Mouse (Mus musculus): Measurements from ENCODE around the gene 2010300C02Rik. TPM values are rescaled to one million over a fixed set of nuclear protein-coding genes. Genes with fewer than 3 reads are reported as not detected.
A peak's percentile ranks its signal among the peaks of the same experiment; 100 is the strongest.

Gene 2010300C02Rik
- polyA plus RNA-seq, 1 experiment from 2014 or later = 0.65 TPM

DNA sequence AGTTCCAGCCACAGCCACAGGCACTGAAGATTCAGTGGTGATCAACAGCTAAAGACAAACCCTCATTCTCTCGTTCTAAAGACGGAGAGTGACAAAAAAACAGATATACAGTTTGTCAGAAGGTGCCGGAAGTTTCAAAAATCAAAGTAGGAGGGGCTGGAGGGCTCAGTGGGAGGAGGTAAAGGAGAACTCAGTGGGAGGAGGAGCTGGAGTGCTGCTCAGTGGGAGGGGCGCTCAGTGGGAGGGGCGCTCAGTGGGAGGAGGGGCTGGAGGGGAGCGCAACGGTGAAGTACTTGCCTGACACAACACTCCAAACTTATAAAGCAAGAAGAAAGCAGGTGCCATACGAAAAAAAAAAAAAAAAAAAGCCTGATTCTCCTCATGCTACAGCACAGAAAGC lies 28.7 kb downstream of the 2010300C02Rik start:
- Histone ChIP-seq H3K4me2 (ENCODE audit: low read depth, low read length) (no peak overlapping the region), H3K9me3 (replicated peaks; ENCODE audit: control insufficient read depth, low read length) (no peaks in the 10 kb centered on the region), H3K4me1 (ENCODE audit: control insufficient read depth, insufficient read depth, low read length) (no peaks in the 10 kb centered on the region), H3K27ac (replicated peaks; ENCODE audit: low read depth, low read length) (no peak overlapping the region), H3K9ac (replicated peaks; ENCODE audit: low read length) (no peak overlapping the region), H3K36me3 (replicated peaks; ENCODE audit: control insufficient read depth, insufficient read depth, low read depth, low read length) (no peaks in the 10 kb centered on the region), H3K4me3 (ENCODE audit: low read depth, low read length) (no peak overlapping the region), H3K27me3 (ENCODE audit: control insufficient read depth, insufficient read depth, low read length) (no peaks in the 10 kb centered on the region)
- WGBS = 36% methylated on average over 8 of the region's 8 CpGs
- DNase-seq (ENCODE audit: low spot score) (no peak), ATAC-seq (replicated peaks; ENCODE audit: insufficient number of reproducible peaks, low FRiP score, low TSS enrichment, low read depth) (no peak)

- no peaks in the 10 kb centered on the region for H3K27me3 ChIP-seq (ENCODE audit: control insufficient read depth, insufficient read depth, low read length)
- ATAC-seq (replicated peaks; ENCODE audit: insufficient number of reproducible peaks, low FRiP score, low TSS enrichment, low read depth) (no peak), DNase-seq (ENCODE audit: low spot score) (no peak)
- H3K4me3 ChIP-seq (ENCODE audit: low read depth, low read length) = no peak overlapping the region
- H3K36me3 ChIP-seq (replicated peaks; ENCODE audit: control insufficient read depth, insufficient read depth, low read depth, low read length) = no peaks in the 10 kb centered on the region
- no peaks in the 10 kb centered on the region for H3K4me1 ChIP-seq (ENCODE audit: control insufficient read depth, insufficient read depth, low read length)
- no peak overlapping the region for H3K4me2 ChIP-seq (ENCODE audit: low read depth, low read length)
- H3K9me3 ChIP-seq (replicated peaks; ENCODE audit: control insufficient read depth, low read length) = no peaks in the 10 kb centered on the region
- H3K27ac ChIP-seq (replicated peaks; ENCODE audit: low read depth, low read length) = no peak overlapping the region
- no peak overlapping the region for H3K9ac ChIP-seq (replicated peaks; ENCODE audit: low read length)
- WGBS = 80% methylated on average over 5 of the region's 5 CpGs
Measured at GRCm38 (mm10) chr1:37690665-37691064, 29.2 kb downstream of the 2010300C02Rik start.

DNA sequence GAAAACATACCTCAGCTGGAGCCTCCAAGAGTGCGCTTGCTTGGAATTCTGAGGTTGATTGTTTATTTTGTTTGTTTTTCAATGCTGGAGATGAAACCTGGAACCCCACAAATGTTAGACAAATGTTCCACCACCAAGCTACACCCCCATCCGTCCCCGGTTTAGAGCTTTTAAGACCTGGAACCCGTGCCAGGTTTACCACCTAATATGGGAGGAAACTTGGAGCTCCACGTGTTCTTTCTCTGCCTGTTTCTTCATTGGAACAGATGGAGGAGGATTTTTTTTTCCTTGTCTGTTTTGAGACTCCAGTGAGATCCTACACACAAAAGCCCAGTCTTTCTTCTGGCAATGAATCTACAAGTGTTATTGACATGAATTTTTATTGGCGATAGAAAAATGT lies 30.2 kb downstream of the 2010300C02Rik start:
- H3K36me3 ChIP-seq (replicated peaks; ENCODE audit: control insufficient read depth, insufficient read depth, low read depth, low read length) = no peaks in the 10 kb centered on the region
- DNase-seq (ENCODE audit: low spot score) = no peak
- H3K4me2 ChIP-seq (ENCODE audit: low read depth, low read length) = no peak overlapping the region
- ATAC-seq (replicated peaks; ENCODE audit: insufficient number of reproducible peaks, low FRiP score, low TSS enrichment, low read depth) = no peak
- no peaks in the 10 kb centered on the region for H3K27me3 ChIP-seq (ENCODE audit: control insufficient read depth, insufficient read depth, low read length)
- no peak overlapping the region for H3K27ac ChIP-seq (replicated peaks; ENCODE audit: low read depth, low read length)
- 82% methylated on average over 6 of the region's 6 CpGs for WGBS
- no peaks in the 10 kb centered on the region for H3K4me1 ChIP-seq (ENCODE audit: control insufficient read depth, insufficient read depth, low read length)
- H3K9ac ChIP-seq (replicated peaks; ENCODE audit: low read length) = no peak overlapping the region
- H3K9me3 ChIP-seq (replicated peaks; ENCODE audit: control insufficient read depth, low read length) = no peaks in the 10 kb centered on the region
- H3K4me3 ChIP-seq (ENCODE audit: low read depth, low read length) = no peak overlapping the region

DNA sequence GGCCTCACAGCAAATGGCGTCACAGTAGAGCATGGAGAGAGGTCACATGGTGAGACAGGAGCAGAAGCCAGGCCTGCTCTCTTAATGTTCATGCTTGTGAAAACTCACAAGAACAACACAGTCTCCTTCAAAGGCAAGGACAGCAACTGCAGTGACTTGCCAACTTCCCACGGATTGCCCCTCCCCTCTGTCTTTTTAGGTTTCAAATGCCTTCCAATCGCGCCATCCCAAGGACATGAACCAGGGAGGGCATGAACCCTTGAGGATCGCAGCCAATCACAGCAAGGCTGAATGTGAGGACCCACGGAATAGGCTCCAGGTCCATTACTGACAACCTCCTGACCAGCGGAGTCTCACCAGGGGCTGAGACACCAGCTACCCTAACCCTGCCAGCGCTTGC lies 31.5 kb downstream of the 2010300C02Rik start:
- ATAC-seq (replicated peaks; ENCODE audit: insufficient number of reproducible peaks, low FRiP score, low TSS enrichment, low read depth) = no peak
- no peak for DNase-seq (ENCODE audit: low spot score)
- WGBS = 60% methylated on average over 8 of the region's 8 CpGs

DNA sequence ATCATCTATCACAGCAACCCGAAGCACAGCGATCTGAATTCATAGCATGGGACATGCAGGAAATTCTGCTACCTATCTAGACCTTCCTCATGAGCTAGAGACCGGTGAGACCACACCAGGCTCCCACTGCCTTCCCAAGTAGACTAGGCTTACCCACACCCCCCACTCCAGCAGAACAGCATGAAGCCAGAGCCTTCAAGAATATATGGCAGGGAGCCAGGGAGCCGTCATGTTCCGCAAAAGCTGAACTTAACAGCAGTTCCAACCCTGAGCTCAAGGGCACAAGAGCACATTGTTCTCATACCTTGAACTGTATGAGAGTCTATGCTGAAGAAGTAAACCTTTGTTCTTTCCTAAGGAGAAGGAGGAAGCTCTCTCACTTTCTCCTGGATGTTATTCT lies 32.4 kb downstream of the 2010300C02Rik start:
- Histone ChIP-seq H3K9ac (replicated peaks; ENCODE audit: low read length) (no peak overlapping the region), H3K36me3 (replicated peaks; ENCODE audit: control insufficient read depth, insufficient read depth, low read depth, low read length) (no peaks in the 10 kb centered on the region), H3K9me3 (replicated peaks; ENCODE audit: control insufficient read depth, low read length) (no peaks in the 10 kb centered on the region), H3K27me3 (ENCODE audit: control insufficient read depth, insufficient read depth, low read length) (no peaks in the 10 kb centered on the region), H3K27ac (replicated peaks; ENCODE audit: low read depth, low read length) (no peak overlapping the region), H3K4me2 (ENCODE audit: low read depth, low read length) (no peak overlapping the region), H3K4me1 (ENCODE audit: control insufficient read depth, insufficient read depth, low read length) (no peaks in the 10 kb centered on the region), H3K4me3 (ENCODE audit: low read depth, low read length) (no peak overlapping the region)
- WGBS = 81% methylated on average over 5 of the region's 5 CpGs
- DNase-seq (ENCODE audit: low spot score) (no peak), ATAC-seq (replicated peaks; ENCODE audit: insufficient number of reproducible peaks, low FRiP score, low TSS enrichment, low read depth) (no peak)

More for the DNA sequence above, 31.5 kb downstream of the 2010300C02Rik start:
- Histone ChIP-seq H3K4me2 (ENCODE audit: low read depth, low read length) (no peak overlapping the region), H3K27ac (replicated peaks; ENCODE audit: low read depth, low read length) (no peak overlapping the region), H3K36me3 (replicated peaks; ENCODE audit: control insufficient read depth, insufficient read depth, low read depth, low read length) (no peaks in the 10 kb centered on the region), H3K4me3 (ENCODE audit: low read depth, low read length) (no peak overlapping the region), H3K9ac (replicated peaks; ENCODE audit: low read length) (no peak overlapping the region), H3K9me3 (replicated peaks; ENCODE audit: control insufficient read depth, low read length) (no peaks in the 10 kb centered on the region), H3K4me1 (ENCODE audit: control insufficient read depth, insufficient read depth, low read length) (no peaks in the 10 kb centered on the region), H3K27me3 (ENCODE audit: control insufficient read depth, insufficient read depth, low read length) (no peaks in the 10 kb centered on the region)

DNA sequence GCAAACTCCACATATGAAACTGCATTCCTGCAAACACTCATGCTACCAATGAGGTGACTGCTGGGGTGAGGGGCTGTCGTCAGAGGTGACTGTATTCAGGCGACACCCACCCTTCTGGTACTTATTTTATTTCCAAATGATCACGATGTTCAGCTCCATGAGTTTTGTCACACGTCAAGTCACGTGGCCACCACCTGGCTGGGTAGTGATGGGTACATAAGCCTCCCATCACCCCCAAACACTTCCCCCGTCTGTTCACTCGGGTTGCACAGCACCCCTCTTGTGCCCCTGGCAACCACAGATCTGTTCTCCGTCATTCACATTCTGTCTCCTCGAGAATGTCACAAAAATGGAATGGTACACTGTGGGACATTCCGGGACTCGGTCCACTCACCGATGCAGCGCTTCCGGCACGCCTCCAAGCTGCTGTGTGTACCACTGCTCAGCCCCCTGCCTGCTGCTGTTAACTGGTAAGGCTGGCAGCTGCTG lies 32.9 kb downstream of the 2010300C02Rik start:
- WGBS = 84% methylated on average over 15 of the region's 15 CpGs
- ATAC-seq (replicated peaks; ENCODE audit: insufficient number of reproducible peaks, low FRiP score, low TSS enrichment, low read depth) = no peak

GRCm38 (mm10) chr1:37678327-37679123 lies 41.4 kb downstream of the 2010300C02Rik start:
- WGBS = 69% methylated on average over 9 of the region's 9 CpGs
- H3K27ac ChIP-seq (replicated peaks; ENCODE audit: low read depth, low read length) = no peak overlapping the region
- H3K4me2 ChIP-seq (ENCODE audit: low read depth, low read length) = no peak overlapping the region
- H3K4me3 ChIP-seq (ENCODE audit: low read depth, low read length) = no peak overlapping the region
- ATAC-seq (replicated peaks; ENCODE audit: insufficient number of reproducible peaks, low FRiP score, low TSS enrichment, low read depth) (no peak), DNase-seq (ENCODE audit: low spot score) (peak; percentile 81)
- no peak overlapping the region for H3K9ac ChIP-seq (replicated peaks; ENCODE audit: low read length)
- H3K36me3 ChIP-seq (replicated peaks; ENCODE audit: control insufficient read depth, insufficient read depth, low read depth, low read length) = no peaks in the 10 kb centered on the region
- no peaks in the 10 kb centered on the region for H3K9me3 ChIP-seq (replicated peaks; ENCODE audit: control insufficient read depth, low read length)
- no peaks in the 10 kb centered on the region for H3K27me3 ChIP-seq (ENCODE audit: control insufficient read depth, insufficient read depth, low read length)
- H3K4me1 ChIP-seq (ENCODE audit: control insufficient read depth, insufficient read depth, low read length) = no peaks in the 10 kb centered on the region

More for the DNA sequence above, 32.9 kb downstream of the 2010300C02Rik start:
- no peak overlapping the region for H3K4me2 ChIP-seq (ENCODE audit: low read depth, low read length)
- DNase-seq (ENCODE audit: low spot score) = no peak
- H3K4me3 ChIP-seq (ENCODE audit: low read depth, low read length) = no peak overlapping the region
- no peaks in the 10 kb centered on the region for H3K27me3 ChIP-seq (ENCODE audit: control insufficient read depth, insufficient read depth, low read length)
- no peaks in the 10 kb centered on the region for H3K9me3 ChIP-seq (replicated peaks; ENCODE audit: control insufficient read depth, low read length)
- no peaks in the 10 kb centered on the region for H3K36me3 ChIP-seq (replicated peaks; ENCODE audit: control insufficient read depth, insufficient read depth, low read depth, low read length)
- H3K9ac ChIP-seq (replicated peaks; ENCODE audit: low read length) = no peak overlapping the region
- H3K27ac ChIP-seq (replicated peaks; ENCODE audit: low read depth, low read length) = no peak overlapping the region
- no peaks in the 10 kb centered on the region for H3K4me1 ChIP-seq (ENCODE audit: control insufficient read depth, insufficient read depth, low read length)

DNA sequence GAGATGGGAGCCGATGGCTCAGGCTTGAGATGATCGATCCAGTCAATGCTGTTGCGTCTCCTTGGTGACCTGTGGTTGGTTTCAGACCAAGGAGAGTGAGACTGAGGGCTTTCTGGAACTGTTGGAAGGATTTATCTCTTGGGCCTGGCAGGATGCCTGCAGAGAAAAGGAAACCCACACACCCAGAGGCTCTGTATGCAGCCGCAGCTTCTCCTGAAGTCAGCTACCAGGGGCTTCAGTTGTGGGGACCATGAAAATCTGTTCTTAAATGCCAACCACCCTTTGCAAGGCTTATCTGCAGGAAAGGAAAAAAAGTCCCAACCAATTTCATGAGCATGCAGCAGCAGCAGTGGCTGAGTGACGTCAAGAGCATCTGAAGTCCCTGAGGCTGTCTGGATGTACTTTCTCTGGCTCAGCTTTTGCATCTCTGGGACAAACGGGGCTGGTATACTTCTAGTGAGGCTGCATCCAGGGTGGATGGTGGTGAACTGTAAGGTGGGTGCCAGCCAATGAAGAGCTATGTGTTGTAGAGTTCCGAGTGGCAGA lies 42.8 kb downstream of the 2010300C02Rik start:
- H3K4me2 ChIP-seq (ENCODE audit: low read depth, low read length) = no peak overlapping the region
- no peak for DNase-seq (ENCODE audit: low spot score)
- H3K27me3 ChIP-seq (ENCODE audit: control insufficient read depth, insufficient read depth, low read length) = no peaks in the 10 kb centered on the region
- H3K36me3 ChIP-seq (replicated peaks; ENCODE audit: control insufficient read depth, insufficient read depth, low read depth, low read length) = no peaks in the 10 kb centered on the region
- no peak overlapping the region for H3K27ac ChIP-seq (replicated peaks; ENCODE audit: low read depth, low read length)
- ATAC-seq (replicated peaks; ENCODE audit: insufficient number of reproducible peaks, low FRiP score, low TSS enrichment, low read depth) = no peak
- no peaks in the 10 kb centered on the region for H3K9me3 ChIP-seq (replicated peaks; ENCODE audit: control insufficient read depth, low read length)
- 83% methylated on average over 7 of the region's 7 CpGs for WGBS
- H3K4me3 ChIP-seq (ENCODE audit: low read depth, low read length) = no peak overlapping the region
- H3K4me1 ChIP-seq (ENCODE audit: control insufficient read depth, insufficient read depth, low read length) = no peaks in the 10 kb centered on the region
- no peak overlapping the region for H3K9ac ChIP-seq (replicated peaks; ENCODE audit: low read length)
